Mouse (Mus musculus) testis, postnatal 10 days (tissue): ENCODE data around the gene Stat5a.

ENCODE experiments used
- DNase-seq: peaks from one replicate; pipeline ENCODE4 v3.0.0; 2021; ENCODE audit warnings: low spot score

Gene Stat5a

GRCm38 (mm10) chr11:100860198-100861048 is 1.3 kb downstream of the Stat5a start:
- peak; percentile 82 for DNase-seq

- DNase-seq = no peak
Observed at GRCm38 (mm10) chr11:100861335-100861734, 2.2 kb downstream of the Stat5a start.

DNA sequence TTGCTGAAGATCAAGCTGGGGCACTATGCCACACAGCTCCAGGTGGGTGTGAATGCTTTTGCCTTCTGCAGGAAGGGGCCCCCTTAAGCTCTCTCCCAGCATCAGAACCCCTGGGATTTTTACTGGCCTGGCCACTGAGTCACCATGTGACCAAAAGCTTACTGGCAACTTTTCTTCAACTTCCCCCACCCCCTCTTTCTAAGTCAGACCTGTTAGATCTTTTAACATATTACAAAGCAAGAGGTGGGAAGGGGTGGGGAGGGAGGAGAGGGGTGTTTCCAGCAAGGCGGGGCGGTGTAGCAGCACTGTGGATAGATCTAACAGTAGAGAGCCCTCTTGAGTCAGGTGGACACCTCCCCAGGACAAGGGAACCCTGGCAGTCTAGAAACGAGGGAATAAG is 2.7 kb downstream of the Stat5a start:
- no peak for DNase-seq

DNA sequence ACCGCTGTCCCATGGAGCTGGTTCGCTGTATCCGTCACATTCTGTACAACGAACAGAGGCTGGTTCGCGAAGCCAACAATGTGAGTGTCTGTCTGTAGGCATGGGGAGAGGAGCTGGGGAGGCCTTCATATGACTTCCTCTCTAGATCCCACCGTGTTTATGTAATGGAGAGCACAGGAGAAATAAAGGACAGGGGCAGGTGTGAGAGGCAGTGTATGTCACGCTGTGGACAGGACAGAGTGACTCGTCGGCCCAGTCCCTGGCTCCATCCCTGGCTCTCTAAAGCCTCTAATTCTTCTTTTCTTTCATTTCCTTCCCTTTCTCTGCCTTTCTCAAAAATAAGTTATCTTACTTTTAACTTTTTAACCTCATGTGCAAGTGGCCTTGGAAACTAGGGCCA is 4.0 kb downstream of the Stat5a start:
- no peak for DNase-seq

- DNase-seq = no peak
Observed at GRCm38 (mm10) chr11:100865618-100866017, 6.5 kb downstream of the Stat5a start.

DNA sequence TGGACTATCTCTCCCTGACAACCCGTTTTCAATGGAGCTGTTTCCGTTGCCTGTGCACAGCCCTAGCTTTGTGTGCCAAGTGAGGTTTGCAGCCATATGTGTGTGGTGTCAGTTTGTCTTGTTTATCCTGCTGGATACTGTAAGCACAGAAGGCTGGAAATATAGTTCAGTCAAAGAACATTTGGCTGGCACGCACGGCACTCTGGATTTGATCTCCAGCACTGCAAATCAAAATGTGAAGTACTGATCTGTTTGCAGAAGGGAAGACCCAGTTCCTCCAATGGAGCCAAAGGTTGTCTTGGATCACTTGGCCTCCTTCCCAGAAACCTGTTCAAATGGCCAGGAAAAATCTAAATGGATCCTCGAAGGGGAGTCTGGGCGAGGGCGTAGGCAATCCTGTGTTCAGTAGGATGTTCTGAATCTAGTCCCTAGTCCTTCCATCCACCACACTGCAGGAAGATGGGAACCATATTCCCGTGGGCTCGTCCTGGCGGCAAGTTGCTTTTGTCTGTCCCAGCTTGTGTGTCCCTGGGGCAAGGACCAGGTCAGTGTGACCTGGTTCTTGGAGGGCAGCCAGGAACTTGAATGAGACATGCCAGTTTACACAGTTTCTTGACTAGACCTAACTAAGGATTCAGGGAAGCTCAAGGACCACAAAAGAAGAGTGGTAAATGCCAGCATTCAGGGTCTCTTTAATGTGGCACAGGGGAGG is 11.3 kb downstream of the Stat5a start:
- DNase-seq = no peak

DNA sequence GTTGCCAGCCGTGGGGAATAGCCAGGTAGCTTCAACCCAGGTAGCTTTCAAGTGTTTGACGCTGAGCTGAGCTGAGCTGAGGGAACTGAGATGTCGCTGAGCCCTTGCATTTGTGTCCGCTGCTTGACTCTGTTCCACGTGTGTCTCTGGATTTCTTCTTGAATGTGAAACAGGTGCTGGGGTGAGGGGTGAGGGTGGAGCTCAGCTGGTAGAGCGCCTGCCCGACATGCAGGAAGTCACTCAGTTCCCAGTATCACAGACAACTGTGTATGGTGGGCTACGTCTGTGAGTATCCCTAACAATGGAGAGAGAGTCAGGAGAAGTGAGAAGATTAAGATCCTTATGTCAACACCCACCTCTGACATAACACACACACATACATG is 11.8 kb downstream of the Stat5a start:
- no peak for DNase-seq

DNA sequence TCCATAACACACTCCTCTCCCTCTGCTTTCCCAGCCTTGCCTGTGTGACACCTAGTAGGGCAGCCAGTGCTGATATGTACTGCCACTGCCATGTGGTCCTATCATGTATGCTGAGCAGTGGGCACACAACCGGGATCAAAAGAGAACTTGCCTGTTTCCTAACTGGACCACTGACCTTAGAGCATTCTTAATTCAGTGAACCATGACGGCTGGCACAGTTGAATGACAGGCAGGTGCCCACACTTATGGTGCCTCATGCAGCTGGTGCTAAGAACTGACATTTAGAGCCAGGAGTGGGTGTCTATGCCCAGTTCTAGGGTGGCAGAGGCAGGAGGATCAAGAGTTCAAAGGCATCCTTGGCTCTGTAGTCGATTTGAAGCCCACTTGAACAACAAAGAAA is 16.6 kb downstream of the Stat5a start:
- no peak for DNase-seq

DNA sequence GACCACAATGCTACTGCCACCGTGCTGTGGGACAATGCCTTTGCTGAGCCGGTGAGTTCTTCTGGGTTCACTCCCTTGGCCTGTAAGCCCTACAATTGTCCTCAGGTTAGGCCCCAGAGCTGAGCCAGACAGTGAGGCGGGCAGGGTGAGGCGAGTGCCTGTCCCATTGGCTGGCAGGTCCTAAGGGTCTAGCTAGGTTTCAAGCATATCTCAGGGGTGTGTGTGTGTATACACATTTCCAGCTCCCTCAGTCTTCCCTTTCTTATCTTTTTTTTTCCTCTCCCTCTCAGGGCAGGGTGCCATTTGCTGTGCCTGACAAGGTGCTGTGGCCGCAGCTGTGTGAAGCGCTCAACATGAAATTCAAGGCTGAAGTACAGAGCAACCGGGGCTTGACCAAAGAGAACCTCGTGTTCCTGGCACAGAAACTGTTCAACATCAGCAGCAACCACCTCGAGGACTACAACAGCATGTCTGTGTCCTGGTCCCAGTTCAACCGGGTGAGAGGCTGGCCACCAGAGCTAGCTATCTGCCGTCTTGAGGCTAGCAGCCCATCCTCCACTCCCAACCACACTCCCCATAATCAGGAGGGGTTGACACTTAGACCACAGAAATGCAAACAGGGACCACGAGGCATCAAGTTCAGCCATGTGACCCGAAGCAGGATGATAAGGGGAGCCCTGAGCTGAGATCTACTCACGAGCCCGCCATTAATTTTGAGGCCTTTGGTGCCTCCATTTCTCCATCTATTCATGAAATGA is 20.3 kb downstream of the Stat5a start:
- DNase-seq = no peak

GRCm38 (mm10) chr11:100883640-100884039 is 24.5 kb downstream of the Stat5a start:
- no peak for DNase-seq

- DNase-seq = no peak
Observed at GRCm38 (mm10) chr11:100885472-100885871, 26.3 kb downstream of the Stat5a start.

DNA sequence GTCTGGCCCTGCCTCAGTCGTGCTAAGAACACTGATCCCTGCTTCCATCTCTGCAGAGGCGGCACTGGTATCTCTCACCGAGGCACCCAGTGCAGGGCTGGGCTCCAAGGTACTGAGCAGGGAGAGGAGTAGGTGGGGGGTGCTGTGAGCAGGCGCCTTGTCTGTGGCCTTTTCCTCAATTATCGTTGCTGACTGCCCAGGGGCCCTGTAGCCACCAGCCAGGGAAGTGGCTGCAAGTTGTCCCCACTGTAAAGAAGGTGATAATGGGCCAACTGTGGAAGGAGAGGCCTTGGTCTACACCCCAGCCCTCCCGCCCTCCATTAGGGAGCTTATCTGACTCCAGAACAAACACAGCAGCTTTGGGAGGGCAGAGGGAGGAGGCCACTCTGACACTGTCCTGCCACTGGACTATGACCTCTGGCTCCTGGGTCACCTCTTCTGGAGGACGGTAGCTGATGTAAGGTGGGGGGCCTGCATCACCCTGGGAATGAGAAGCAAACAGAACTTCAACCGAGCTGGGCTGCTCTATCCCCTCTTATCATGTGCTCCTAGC is 27.1 kb downstream of the Stat5a start:
- no peak for DNase-seq

DNA sequence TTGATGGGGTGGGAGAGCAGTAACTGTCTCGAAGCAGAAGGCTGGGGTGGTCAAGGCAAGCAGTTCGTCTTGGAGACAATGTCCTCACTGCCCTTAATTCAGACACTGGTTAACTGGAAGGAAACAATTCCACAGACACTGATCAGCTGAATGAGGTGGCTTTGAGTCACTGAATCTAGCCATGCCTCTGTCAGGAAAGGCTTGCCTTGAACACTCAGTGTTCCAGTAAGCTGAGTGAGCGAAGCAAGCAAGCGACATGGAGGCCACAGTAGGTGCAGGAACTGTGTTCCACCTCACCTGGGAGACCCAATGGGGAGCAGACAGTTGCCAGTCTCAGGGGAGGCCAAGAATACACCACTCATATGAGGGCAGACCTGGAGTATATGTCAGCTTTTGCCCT is 28.1 kb downstream of the Stat5a start:
- no peak for DNase-seq

GRCm38 (mm10) chr11:100887764-100888163 is 28.6 kb downstream of the Stat5a start:
- DNase-seq = no peak

GRCm38 (mm10) chr11:100888348-100888820 is 29.2 kb downstream of the Stat5a start:
- DNase-seq = no peak

DNA sequence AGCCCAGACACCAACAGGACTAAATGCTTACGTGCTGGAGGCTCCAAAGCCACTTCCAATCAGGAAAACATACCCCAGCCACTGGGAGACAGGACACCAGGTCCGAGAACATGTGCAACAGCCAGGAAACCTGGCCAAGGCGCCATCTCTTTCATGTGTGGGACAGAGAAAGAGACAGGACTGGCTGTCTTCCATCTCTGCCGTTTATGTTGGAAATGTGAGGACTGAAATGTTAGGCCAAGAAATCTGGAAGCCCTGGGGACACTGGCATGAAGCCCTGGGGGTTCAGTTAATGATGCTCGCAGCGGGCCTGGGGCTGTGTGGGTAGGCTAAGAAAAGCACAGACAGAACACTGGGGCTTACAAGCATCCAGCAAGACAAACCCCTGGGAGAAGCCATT is 31.3 kb downstream of the Stat5a start:
- DNase-seq = no peak

- DNase-seq = no peak
Observed at GRCm38 (mm10) chr11:100891256-100892123, 32.3 kb downstream of the Stat5a start.

GRCm38 (mm10) chr11:100892435-100892834 is 33.3 kb downstream of the Stat5a start:
- no peak for DNase-seq

DNA sequence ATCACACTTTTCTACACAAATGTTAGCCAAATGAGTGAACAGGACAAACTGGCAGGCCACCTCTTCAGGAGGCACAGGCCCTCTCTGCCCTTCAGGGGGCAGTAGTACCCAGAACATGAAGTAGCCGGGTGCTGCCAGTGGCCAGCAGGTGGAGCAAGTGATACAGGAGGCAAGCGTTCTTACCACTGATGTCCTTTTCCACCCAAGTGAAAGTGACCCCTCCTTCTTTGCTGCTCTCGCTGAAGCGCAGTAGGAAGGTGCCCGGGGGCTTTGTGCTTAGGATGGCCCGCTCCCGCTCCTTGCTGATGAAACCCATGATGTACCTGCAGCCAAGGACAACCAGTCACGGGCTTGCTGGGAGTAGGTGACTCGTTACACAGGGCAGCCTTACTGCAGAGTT is 34.3 kb downstream of the Stat5a start:
- peak; percentile 93 for DNase-seq

DNA sequence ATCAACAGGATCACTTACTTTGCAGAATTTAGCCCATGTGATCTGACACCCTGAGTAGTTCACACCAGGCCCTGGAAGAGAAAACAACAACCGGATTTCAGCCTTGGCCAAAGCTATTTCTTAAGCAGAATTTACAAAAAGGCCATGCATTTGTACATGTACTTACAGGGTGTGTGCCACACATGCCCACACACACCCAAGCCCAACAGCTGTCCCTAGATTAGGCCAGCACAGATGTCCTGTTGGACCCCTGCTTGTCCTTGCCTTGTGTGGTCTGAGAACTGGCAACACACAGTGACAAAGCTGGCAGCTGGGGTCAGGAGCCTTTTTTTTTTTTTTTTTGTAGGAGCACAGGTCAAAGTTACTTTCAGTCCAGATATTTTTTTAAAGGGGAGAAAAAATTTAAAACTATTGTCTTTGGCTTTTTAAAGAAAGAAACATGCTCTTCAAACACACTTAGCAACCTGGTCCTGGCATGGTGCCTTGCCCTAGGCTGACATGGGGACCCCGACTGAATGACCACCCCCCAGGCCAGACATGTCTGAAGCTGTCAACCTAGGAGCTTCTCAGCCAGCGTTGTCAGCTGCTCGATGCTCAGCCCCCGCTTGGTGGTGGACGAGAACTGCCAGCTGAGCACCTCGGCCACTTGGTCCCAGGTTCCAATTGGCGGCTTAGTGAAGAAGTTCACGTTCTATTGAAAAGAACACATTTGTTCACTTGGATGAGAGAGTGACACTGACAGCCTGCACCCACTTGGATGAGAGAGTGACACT is 35.2 kb downstream of the Stat5a start:
- DNase-seq = no peak

GRCm38 (mm10) chr11:100896078-100896477 is 36.9 kb downstream of the Stat5a start:
- no peak for DNase-seq
